Mouse (Mus musculus) midbrain, postnatal 0 days (tissue): ENCODE results near the gene Bglap. TPM values are rescaled to one million over a fixed set of nuclear protein-coding genes. Genes with fewer than 3 reads are reported as not detected.

ENCODE experiments used
- ATAC-seq: fragments of 200-750 bp; cut with Nextera tagmentation; 2 replicates; pipeline ENCODE4 v1.8.0; 2017; ENCODE audit warnings: moderate number of reproducible peaks, mild to moderate bottlenecking, moderate TSS enrichment, moderate library complexity; ENCODE audit not compliant: low FRiP score
- DNase-seq: peaks from one replicate; pipeline ENCODE4 v3.0.0-alpha.2; 2015; ENCODE audit warnings: low spot score
- H3K27ac ChIP-seq: fragments of 300-500 bp; sonication (generic); 2 replicates; pipeline ENCODE4 v1.5.1; 2014; ENCODE audit warnings: low read depth, mild to moderate bottlenecking, low read length, mixed read lengths
- H3K27me3 ChIP-seq: fragments of 300-500 bp; sonication (generic); 2 replicates; pipeline ENCODE4 v1.6.1; 2014; ENCODE audit warnings: low read length, control low read depth, mixed read lengths; ENCODE audit not compliant: insufficient read depth
- H3K36me3 ChIP-seq: fragments of 300-500 bp; sonication (generic); 2 replicates; pipeline ENCODE4 v1.6.1; 2014; ENCODE audit warnings: low read length, control low read depth, mixed read lengths; ENCODE audit not compliant: insufficient read depth
- H3K4me1 ChIP-seq: fragments of 300-500 bp; sonication (generic); 2 replicates; pipeline ENCODE4 v1.6.1; 2014; ENCODE audit warnings: mild to moderate bottlenecking, control low read depth, antibody characterized with exemption, low read length, mixed read lengths; ENCODE audit not compliant: insufficient read depth
- H3K4me2 ChIP-seq: fragments of 300-500 bp; sonication (generic); 2 replicates; pipeline ENCODE4 v1.6.1; 2014; ENCODE audit warnings: low read depth, mild to moderate bottlenecking, low read length, mixed read lengths; ENCODE audit not compliant: poor library complexity, severe bottlenecking
- H3K4me3 ChIP-seq: fragments of 300-500 bp; sonication (generic); 2 replicates; pipeline ENCODE4 v1.5.1; 2014; ENCODE audit warnings: low read depth, mild to moderate bottlenecking, low read length, moderate library complexity
- H3K9ac ChIP-seq: fragments of 300-500 bp; sonication (generic); replicated peaks from 2 replicates; pipeline ENCODE4 v1.6.1; 2014; ENCODE audit warnings: mild to moderate bottlenecking, low read length, moderate library complexity, mixed read lengths; ENCODE audit not compliant: poor library complexity, severe bottlenecking
- H3K9me3 ChIP-seq: fragments of 300-500 bp; sonication (generic); 2 replicates; pipeline ENCODE4 v1.6.1; 2016; ENCODE audit warnings: low read length, control low read depth
- CTCF ChIP-seq: IDR thresholded peaks from 2 replicates; pipeline ENCODE4 v1.5.1; 2016; ENCODE audit warnings: antibody characterized with exemption, mild to moderate bottlenecking
- WGBS: fragments of 180-500 bp; shearing (Covaris S2); extraction: QIAGEN DNeasy Blood & Tissue Kit; methylation state at CpG from one replicate; pipeline ENCODE4 v1.1.7; 2014; 5-methylcytosine and 5-hydroxymethylcytosine counted together
- polyA plus RNA-seq: library from polyadenylated mRNA; unstranded; fragments of >200 nt; fragmentation: Nextera tagmentation; extraction: Ambion mirVana; gene quantifications from 2 replicates; pipeline ENCODE4 v1.2.1, GENCODE M21; 2015
- total RNA-seq: library from RNA; depleted of rRNA; stranded (reverse); fragments of >200 nt; gene quantifications from 2 replicates; pipeline ENCODE4 v1.2.3, GENCODE M21; 2014

Gene Bglap
- total and polyA plus RNA-seq, 2 experiments from 2014 or later = not detected

DNA sequence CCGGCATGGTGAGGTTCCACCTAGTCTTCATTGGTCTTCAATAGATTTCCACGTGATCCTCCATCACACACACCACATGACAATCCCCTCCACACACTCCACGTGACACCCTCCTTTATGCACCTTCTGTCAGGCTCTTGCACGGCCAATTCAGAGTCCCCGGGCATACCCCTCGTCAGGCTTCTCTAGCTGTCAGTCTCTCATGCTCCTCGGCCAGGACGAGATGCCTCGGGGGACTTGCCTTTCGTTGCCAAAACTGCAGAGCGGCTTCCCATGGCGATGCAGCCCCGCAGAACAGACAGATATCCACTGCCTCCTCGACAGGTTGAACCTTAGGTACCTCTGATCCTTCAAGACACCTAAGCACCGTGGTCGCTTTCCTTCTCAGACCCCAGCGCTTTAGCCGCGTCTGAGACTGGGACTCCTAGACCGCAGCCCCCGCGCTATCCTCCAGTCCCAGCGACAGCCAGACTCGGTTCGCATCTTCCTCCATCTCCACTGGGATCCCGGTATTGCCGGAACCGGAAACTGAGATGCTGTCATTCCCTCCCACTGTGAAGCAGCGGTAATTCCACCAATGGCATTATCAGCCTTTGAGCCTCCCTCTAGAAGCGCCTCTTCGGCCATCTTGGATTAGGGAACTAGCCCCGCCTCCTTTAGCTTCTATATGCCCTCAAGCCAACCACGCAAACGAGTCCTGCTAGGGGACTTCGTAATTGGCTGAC, 40.5 kb upstream of the Bglap start, which contains the start of gene Slc25a44:
Gene Slc25a44, minus strand, starts transcription at position 535 of the 725 bp plus-strand sequence.
- peak within 1 kb of the TSS; percentile 82 for H3K4me2 ChIP-seq
- H3K4me1 ChIP-seq = peaks cover 16% of the 10 kb centered on the region; the same call in 1 of the 2 replicates
- H3K36me3 ChIP-seq = peaks cover 18% of the 10 kb centered on the region
- no peak for TF ChIP-seq CTCF
- no peaks in the 10 kb centered on the region for H3K9me3 ChIP-seq
- under 1% methylated on average over 35 of the region's 35 CpGs for WGBS
- H3K27ac ChIP-seq = peak within 1 kb of the TSS; percentile 85
- H3K4me3 ChIP-seq = peak within 1 kb of the TSS; percentile 80
- peak; percentile 96 for ATAC-seq
- peak within 1 kb of the TSS; percentile 72 for H3K9ac ChIP-seq
- peak; percentile 100 for DNase-seq
- H3K27me3 ChIP-seq = no peaks in the 10 kb centered on the region

DNA sequence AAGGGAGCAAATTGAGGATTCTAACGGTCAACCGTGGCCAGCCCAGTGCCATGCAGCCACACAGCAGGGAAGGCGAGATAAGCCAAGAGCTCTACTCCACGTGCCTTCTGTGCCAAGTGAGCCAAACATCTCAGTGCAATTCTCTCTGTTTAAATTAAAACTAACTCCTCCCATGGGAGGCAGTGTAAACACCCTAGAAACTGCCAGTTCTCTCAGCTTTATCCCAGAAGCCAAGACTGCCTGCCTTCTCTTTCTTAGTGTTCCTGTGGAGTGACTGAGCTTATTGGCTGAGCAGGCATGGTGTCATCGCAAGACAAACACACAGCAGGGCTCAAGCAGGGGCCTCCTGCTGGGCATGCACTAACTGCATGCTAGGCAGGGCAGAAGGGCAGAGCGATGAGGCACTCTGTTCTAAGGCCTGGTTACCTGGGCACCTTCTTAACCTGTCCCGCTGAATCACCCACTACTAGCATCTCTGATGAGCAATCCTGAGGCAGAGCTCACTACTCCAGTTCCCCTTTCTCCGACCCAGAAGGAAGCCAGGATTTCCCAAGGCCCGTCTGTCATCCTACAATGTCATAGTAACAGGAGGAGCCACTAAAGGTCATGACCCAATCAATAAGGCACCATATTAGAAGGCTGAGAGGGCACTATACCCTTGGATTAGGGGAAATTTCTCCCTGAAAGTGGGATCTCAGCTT, 37.9 kb upstream of the Bglap start:
- Histone ChIP-seq H3K36me3 (peaks cover 36% of the 10 kb centered on the region), H3K4me1 (peaks cover 16% of the 10 kb centered on the region; the same call in 1 of the 2 replicates), H3K4me3 (no peak overlapping the region), H3K4me2 (no peak overlapping the region), H3K9me3 (no peaks in the 10 kb centered on the region), H3K9ac (0 out of 2 replicates have a peak overlapping the region, but pooled peaks have one; percentile 3), H3K27me3 (no peaks in the 10 kb centered on the region), H3K27ac (no peak overlapping the region)
- TF ChIP-seq CTCF = no peak
- ATAC-seq (no peak), DNase-seq (peak; percentile 79)
- WGBS = 26% methylated on average over 9 of the region's 9 CpGs

- Histone ChIP-seq H3K4me3 (no peak overlapping the region), H3K36me3 (peaks cover 43% of the 10 kb centered on the region), H3K4me1 (peaks cover 16% of the 10 kb centered on the region; the same call in 1 of the 2 replicates), H3K27ac (no peak overlapping the region), H3K9ac (no peak overlapping the region), H3K27me3 (no peaks in the 10 kb centered on the region), H3K4me2 (no peak overlapping the region), H3K9me3 (no peaks in the 10 kb centered on the region)
- no peak for DNase-seq
- ATAC-seq = no peak
- no peak for TF ChIP-seq CTCF
- 92% methylated on average over 19 of the region's 19 CpGs for WGBS
Observed at GRCm38 (mm10) chr3:88420771-88421170, 36.5 kb upstream of the Bglap start.

GRCm38 (mm10) chr3:88418016-88418415, 33.8 kb upstream of the Bglap start:
- Histone ChIP-seq H3K4me3 (no peak overlapping the region), H3K9ac (no peak overlapping the region), H3K27ac (no peak overlapping the region), H3K4me1 (peaks cover 8% of the 10 kb centered on the region; the same call in 1 of the 2 replicates), H3K9me3 (no peaks in the 10 kb centered on the region), H3K36me3 (peaks cover 57% of the 10 kb centered on the region), H3K27me3 (no peaks in the 10 kb centered on the region), H3K4me2 (no peak overlapping the region)
- TF ChIP-seq CTCF = no peak
- ATAC-seq (no peak), DNase-seq (no peak)
- 91% methylated on average over 6 of the region's 6 CpGs for WGBS

DNA sequence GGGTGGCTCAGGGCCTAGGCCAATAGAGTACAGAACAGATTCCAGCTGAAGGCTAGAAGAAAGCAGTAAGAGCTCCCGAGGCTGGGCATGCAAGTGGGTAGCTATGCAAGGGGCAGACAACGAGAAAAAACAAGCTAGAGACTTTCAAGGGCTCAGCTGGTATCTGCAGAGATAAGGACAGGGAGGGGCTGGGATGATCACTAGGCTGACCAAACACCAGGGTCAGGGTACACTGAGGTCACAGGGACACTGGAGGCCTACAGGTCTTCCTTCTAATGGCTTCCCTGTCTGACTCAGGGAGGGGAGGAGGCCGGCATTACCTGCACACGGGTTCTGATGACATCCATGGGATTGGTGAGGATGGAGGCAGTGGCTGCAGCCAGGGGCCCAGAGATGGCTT, 31.4 kb upstream of the Bglap start:
- Histone ChIP-seq H3K4me2 (no peak overlapping the region), H3K36me3 (peaks cover 55% of the 10 kb centered on the region), H3K27ac (no peak overlapping the region), H3K27me3 (no peaks in the 10 kb centered on the region), H3K9me3 (no peaks in the 10 kb centered on the region), H3K9ac (no peak overlapping the region), H3K4me1 (no peaks in the 10 kb centered on the region), H3K4me3 (no peak overlapping the region)
- no peak for DNase-seq
- TF ChIP-seq CTCF = no peak
- WGBS = 90% methylated on average over 4 of the region's 4 CpGs
- ATAC-seq = no peak

GRCm38 (mm10) chr3:88412636-88413035, 28.4 kb upstream of the Bglap start:
- Histone ChIP-seq H3K4me1 (no peaks in the 10 kb centered on the region), H3K4me3 (no peak overlapping the region), H3K36me3 (peaks cover 31% of the 10 kb centered on the region), H3K27ac (no peak overlapping the region), H3K27me3 (no peaks in the 10 kb centered on the region), H3K9ac (no peak overlapping the region), H3K4me2 (no peak overlapping the region), H3K9me3 (no peaks in the 10 kb centered on the region)
- TF ChIP-seq CTCF = no peak
- DNase-seq (no peak), ATAC-seq (no peak)
- WGBS = 89% methylated on average over 11 of the region's 11 CpGs
